Mouse (Mus musculus) liver, postnatal 0 days (tissue): ENCODE measurements around the gene Arhgap45.

Experiments used
- CTCF ChIP-seq: sonication (generic); IDR thresholded peaks from 2 replicates; pipeline ENCODE4 v1.5.1; 2016; ENCODE audit warnings: antibody characterized with exemption, low read depth
- EP300 ChIP-seq: IDR thresholded peaks from 2 replicates; pipeline ENCODE4 v1.6.1; 2016; ENCODE audit warnings: antibody characterized with exemption, low read depth, mild to moderate bottlenecking

- TF ChIP-seq CTCF = no peak
- no peak for TF ChIP-seq EP300
Measured at GRCm38 (mm10) chr10:80072623-80073489, 56.4 kb downstream of the Arhgap45 start.
